Mouse (Mus musculus): Measurements from ENCODE around the gene Phb2.

Gene Phb2

GRCm38 (mm10) chr6:124693243-124693981 lies 18.7 kb upstream of the Phb2 start:
- DNase-seq, result no peak

GRCm38 (mm10) chr6:124694166-124694955 lies 17.8 kb upstream of the Phb2 start:
- DNase-seq, result peak; percentile 66 to 82

GRCm38 (mm10) chr6:124696441-124697150 lies 15.5 kb upstream of the Phb2 start:
- DNase-seq, result no peak

DNA sequence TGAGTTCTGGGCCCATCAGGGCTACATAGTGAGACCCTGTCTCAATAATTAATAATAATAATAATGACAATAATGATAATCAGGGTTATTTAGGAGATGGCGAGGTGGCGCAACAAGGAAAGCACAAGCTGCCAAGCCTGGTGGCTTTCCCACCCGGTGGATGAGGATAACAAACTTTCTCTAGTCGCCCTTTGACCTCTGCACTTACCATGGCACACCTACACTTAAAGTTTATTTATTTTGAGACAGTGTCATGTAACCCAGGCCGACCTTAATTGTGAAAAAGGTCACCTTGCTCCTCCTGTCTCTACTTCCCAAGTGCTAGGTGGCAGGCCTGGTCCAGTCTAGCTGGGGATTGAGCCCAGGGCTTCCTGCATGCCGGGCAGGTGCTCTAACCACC lies 13.4 kb upstream of the Phb2 start:
- DNase-seq, result no peak

GRCm38 (mm10) chr6:124699366-124699765 lies 12.8 kb upstream of the Phb2 start:
- DNase-seq, result peak in 1 of 2 experiments; percentile 36

- peak; percentile 73 to 79 for DNase-seq
These were observed 12.1 kb upstream of the Phb2 start for GRCm38 (mm10) chr6:124699962-124700610.

GRCm38 (mm10) chr6:124701338-124701737 lies 10.8 kb upstream of the Phb2 start:
- DNase-seq, result peak in 1 of 2 experiments; percentile 41

DNA sequence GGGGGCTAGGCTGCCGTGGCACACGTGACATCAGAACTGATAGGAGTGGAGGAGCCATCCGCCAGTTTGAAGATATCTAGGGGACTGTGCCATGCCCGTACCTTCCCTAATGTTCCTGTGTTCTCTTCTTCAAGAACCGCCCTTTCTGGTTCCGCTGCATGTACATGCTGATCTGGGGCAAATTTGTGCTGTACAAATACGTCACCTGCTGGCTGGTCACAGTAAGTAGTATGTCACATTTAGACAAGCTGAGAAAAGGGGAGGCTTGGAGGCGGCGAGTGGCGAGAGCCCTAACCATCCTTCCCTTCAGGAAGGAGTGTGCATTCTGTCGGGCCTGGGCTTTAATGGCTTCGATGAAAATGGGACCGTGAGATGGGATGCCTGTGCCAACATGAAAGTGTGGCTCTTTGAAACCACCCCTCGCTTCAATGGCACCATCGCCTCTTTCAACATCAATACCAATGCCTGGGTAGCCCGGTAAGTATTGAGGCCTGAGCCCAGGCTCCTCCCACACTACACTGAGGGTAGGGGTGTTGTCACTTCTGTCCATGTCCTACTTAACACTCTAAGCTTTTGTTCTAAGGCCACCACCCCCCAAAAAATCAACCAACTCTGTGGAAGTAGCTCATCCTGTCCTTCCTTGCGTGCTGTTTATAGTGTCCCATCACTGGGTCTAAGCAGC lies 9.9 kb upstream of the Phb2 start:
- no peak for DNase-seq

GRCm38 (mm10) chr6:124702784-124703103 lies 9.4 kb upstream of the Phb2 start:
- peak; percentile 84 to 85 for DNase-seq

DNA sequence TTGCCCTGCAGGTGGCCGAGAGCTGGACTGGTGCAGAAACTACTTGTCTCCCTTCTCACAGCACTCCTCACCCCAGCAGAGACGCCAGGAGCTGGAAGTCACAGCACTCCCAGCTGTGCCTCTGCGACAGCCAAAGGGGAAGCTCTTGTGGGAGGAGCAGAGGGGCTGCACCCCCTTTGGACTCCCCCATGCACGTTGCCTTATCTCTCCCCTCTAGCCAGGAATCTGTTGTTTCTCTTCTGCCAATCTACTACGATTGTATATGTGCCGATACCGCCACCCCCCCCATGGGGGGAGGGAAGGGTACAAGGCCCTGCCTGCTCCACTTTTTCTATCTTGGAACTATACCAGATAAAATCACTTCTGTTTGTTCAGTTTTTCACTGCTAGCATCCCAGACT lies 8.3 kb upstream of the Phb2 start:
- no peak for DNase-seq

GRCm38 (mm10) chr6:124704417-124704816 lies 7.7 kb upstream of the Phb2 start:
- DNase-seq, result no peak

GRCm38 (mm10) chr6:124706061-124706627 lies 6.0 kb upstream of the Phb2 start:
- no peak for DNase-seq

- DNase-seq, result no peak
These were observed 3.7 kb upstream of the Phb2 start for GRCm38 (mm10) chr6:124708289-124708889.

DNA sequence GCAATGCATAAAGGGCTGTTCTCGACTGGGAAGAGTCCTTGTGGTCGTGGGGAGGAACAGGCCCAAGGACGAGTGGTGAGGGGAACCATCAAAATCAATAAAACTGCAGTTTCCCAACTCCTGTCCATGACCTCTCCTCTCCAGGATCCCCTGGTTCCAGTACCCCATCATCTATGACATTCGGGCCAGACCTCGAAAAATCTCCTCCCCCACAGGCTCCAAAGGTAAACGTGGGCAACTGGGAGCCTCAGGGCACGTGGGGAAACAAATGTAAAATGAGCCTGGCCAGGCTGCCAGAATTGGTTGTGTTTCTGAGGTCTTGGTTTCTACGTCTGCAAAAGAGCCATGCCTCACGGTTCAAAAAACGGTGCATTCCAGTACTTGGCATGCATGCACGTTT lies 782 bp downstream of the Phb2 start:
- DNase-seq, result no peak

DNA sequence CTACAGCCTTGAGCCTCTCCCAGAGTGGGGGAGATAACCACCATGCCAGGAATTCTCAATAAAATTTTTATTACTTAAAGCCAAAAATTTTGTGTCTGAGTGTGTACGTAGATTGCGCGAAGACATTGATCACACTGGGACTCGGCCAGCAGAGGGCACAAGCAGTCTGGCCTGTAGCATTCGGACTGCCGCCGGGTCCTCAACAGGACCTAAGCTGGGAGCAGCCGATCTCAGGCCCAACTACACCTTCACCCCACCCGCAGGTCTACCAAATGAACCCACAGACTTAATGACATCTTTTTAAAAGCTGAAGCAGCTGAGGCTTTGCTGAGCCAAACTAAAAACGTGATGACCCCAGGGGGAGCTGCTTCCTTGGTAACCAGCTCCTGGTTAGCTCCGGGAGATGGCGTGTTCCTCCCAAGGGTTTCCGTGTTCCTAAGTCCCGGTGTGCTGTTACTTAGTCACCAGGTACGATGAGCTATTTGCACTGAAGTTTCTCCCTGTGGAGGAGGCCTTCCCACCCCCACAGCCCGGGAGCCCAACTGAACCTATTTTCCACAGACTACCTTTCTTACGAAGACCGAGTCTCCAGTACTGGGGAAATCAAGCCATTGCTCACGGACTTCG lies 4.8 kb downstream of the Phb2 start:
- DNase-seq, result peak; percentile 66

DNA sequence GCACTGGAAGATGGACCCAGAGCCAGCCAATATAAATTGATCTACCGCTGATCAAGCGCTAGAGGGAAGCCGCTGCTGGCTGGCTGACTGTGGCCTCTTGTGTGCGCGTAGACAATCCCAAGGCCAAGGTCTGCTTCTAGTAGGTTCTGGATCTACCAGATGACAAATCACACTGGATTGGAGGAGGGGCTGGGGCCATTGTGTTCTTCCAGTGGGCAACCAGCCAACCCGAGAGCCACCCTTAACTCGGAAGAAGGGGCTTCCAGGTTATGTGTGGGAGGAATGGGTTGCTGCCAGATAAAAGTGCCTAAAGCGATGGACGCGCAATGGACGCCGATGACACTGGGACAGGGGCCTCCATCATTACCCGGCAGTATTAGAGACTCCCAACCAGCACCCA lies 5.8 kb downstream of the Phb2 start:
- no peak for DNase-seq

GRCm38 (mm10) chr6:124718703-124719102 lies 6.6 kb downstream of the Phb2 start:
- no peak for DNase-seq

DNA sequence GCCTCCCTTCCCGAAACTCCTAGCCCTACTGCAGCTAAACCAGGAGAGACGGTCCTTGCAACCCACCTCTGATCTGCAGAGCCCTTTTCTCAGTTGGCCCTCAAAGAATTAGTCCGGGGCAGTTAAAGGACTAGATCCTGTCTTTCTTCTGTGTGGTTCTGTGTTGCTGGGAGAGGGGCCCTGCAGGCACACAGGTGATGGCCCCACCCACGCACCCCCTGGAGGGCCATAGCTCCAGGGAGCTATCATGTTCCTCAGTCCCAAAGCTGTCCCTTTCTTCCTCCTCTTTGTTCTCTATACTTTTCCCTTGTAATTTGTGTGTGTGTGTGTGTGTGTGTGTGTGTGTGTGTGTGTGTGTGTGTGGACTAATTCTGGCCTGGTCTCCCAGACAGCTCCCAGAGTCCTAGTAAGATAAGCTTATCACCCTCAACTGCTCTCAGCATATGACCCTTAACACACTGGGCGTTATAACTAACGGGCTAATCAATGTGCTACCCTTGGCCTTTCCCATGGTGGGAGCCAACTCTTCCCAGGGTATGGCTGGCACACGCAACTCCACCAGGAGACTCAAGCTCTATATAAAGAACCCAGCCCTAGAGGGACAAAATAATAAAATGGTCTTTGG lies 7.3 kb downstream of the Phb2 start:
- no peak for DNase-seq

- DNase-seq, result no peak
These were observed 8.8 kb downstream of the Phb2 start for GRCm38 (mm10) chr6:124720904-124721303.

- no peak for DNase-seq
These were observed 10.8 kb downstream of the Phb2 start for GRCm38 (mm10) chr6:124722876-124723473.

Data from cerebellum, postnatal 10 days (tissue).